Mouse (Mus musculus): ENCODE data around the gene Arfgap1. TPM values are rescaled to one million over a fixed set of nuclear protein-coding genes. Genes with fewer than 3 reads are reported as not detected.

Arfgap1 gene
- polyA plus RNA-seq, 1 experiment from 2014 or later: 33.4 TPM

GRCm38 (mm10) chr2:180987001-180987400 lies 20.0 kb downstream of the Arfgap1 start:
- H3K4me1 ChIP-seq (replicated peaks): peaks cover 3% of the 10 kb centered on the region; the same call in 1 of the 2 replicates
- H3K9me3 ChIP-seq (replicated peaks): no peaks in the 10 kb centered on the region
- H3K4me2 ChIP-seq: no peak overlapping the region
- 63% methylated on average over 1 of the region's 1 CpGs for WGBS (ENCODE audit: insufficient replicate concordance)
- H3K9ac ChIP-seq: no peak overlapping the region
- no peak overlapping the region for H3K4me3 ChIP-seq (replicated peaks)
- no peak for DNase-seq
- H3K27me3 ChIP-seq: no peaks in the 10 kb centered on the region
- no peak overlapping the region for H3K27ac ChIP-seq
- peaks cover 12% of the 10 kb centered on the region for H3K36me3 ChIP-seq
- ATAC-seq (ENCODE audit: low read depth): no peak

GRCm38 (mm10) chr2:180987432-180988030 lies 20.5 kb downstream of the Arfgap1 start:
- no peaks in the 10 kb centered on the region for H3K9me3 ChIP-seq (replicated peaks)
- H3K4me3 ChIP-seq (replicated peaks): no peak overlapping the region
- H3K27me3 ChIP-seq: no peaks in the 10 kb centered on the region
- DNase-seq (no peak), ATAC-seq (ENCODE audit: low read depth) (no peak)
- peaks cover 7% of the 10 kb centered on the region; the same call in 1 of the 2 replicates for H3K36me3 ChIP-seq
- H3K4me1 ChIP-seq (replicated peaks): peaks cover 3% of the 10 kb centered on the region; the same call in 1 of the 2 replicates
- no peak overlapping the region for H3K9ac ChIP-seq
- H3K27ac ChIP-seq: no peak overlapping the region
- H3K4me2 ChIP-seq: no peak overlapping the region
- WGBS (ENCODE audit: insufficient replicate concordance): 76% methylated on average over 5 of the region's 5 CpGs

- Histone ChIP-seq H3K4me2 (no peak overlapping the region), H3K4me1 (replicated peaks) (peaks cover 2% of the 10 kb centered on the region; the same call in 1 of the 2 replicates), H3K27me3 (no peaks in the 10 kb centered on the region), H3K9ac (no peak overlapping the region), H3K9me3 (replicated peaks) (no peaks in the 10 kb centered on the region), H3K27ac (no peak overlapping the region), H3K36me3 (0 out of 2 replicates have a peak, but pooled peaks cover 2% of the 10 kb centered on the region), H3K4me3 (replicated peaks) (no peak overlapping the region)
- ATAC-seq (ENCODE audit: low read depth) (no peak), DNase-seq (no peak)
- WGBS (ENCODE audit: insufficient replicate concordance): 72% methylated on average over 3 of the region's 3 CpGs
Measured at GRCm38 (mm10) chr2:180988347-180988913, 21.4 kb downstream of the Arfgap1 start.

- WGBS (ENCODE audit: insufficient replicate concordance): 44% methylated on average over 1 of the region's 1 CpGs
- ATAC-seq (ENCODE audit: low read depth): no peak
Measured at GRCm38 (mm10) chr2:180988948-180989347, 21.9 kb downstream of the Arfgap1 start.

GRCm38 (mm10) chr2:180990347-180990746 lies 23.3 kb downstream of the Arfgap1 start:
- no peak for DNase-seq
- no peak overlapping the region for H3K27ac ChIP-seq
- no peak overlapping the region for H3K4me2 ChIP-seq
- no peaks in the 10 kb centered on the region for H3K4me1 ChIP-seq (replicated peaks)
- WGBS (ENCODE audit: insufficient replicate concordance): 57% methylated on average over 4 of the region's 4 CpGs
- H3K36me3 ChIP-seq: no peaks in the 10 kb centered on the region
- ATAC-seq (ENCODE audit: low read depth): no peak
- no peaks in the 10 kb centered on the region for H3K27me3 ChIP-seq
- H3K9ac ChIP-seq: no peak overlapping the region
- H3K4me3 ChIP-seq (replicated peaks): no peak overlapping the region
- no peaks in the 10 kb centered on the region for H3K9me3 ChIP-seq (replicated peaks)

More at GRCm38 (mm10) chr2:180988948-180989347, 21.9 kb downstream of the Arfgap1 start:
- Histone ChIP-seq H3K27ac (no peak overlapping the region), H3K9me3 (replicated peaks) (no peaks in the 10 kb centered on the region), H3K4me2 (no peak overlapping the region), H3K4me3 (replicated peaks) (no peak overlapping the region), H3K9ac (no peak overlapping the region), H3K4me1 (replicated peaks) (no peaks in the 10 kb centered on the region; the same call in 1 of the 2 replicates), H3K27me3 (no peaks in the 10 kb centered on the region), H3K36me3 (no peaks in the 10 kb centered on the region)
- no peak for DNase-seq

GRCm38 (mm10) chr2:180994360-180994759 lies 27.3 kb downstream of the Arfgap1 start:
- Histone ChIP-seq H3K9me3 (replicated peaks) (no peaks in the 10 kb centered on the region), H3K27ac (no peak overlapping the region), H3K9ac (no peak overlapping the region), H3K4me2 (no peak overlapping the region), H3K27me3 (no peaks in the 10 kb centered on the region), H3K4me1 (replicated peaks) (no peaks in the 10 kb centered on the region), H3K4me3 (replicated peaks) (no peak overlapping the region), H3K36me3 (no peaks in the 10 kb centered on the region)
- DNase-seq: no peak
- WGBS (ENCODE audit: insufficient replicate concordance): 49% methylated on average over 2 of the region's 2 CpGs
- no peak for ATAC-seq (ENCODE audit: low read depth)

- H3K4me3 ChIP-seq (replicated peaks): no peak overlapping the region
- 60% methylated on average over 4 of the region's 4 CpGs for WGBS (ENCODE audit: insufficient replicate concordance)
- DNase-seq (no peak), ATAC-seq (ENCODE audit: low read depth) (no peak)
- H3K27me3 ChIP-seq: no peaks in the 10 kb centered on the region
- no peak overlapping the region for H3K27ac ChIP-seq
- H3K4me1 ChIP-seq (replicated peaks): no peaks in the 10 kb centered on the region
- no peaks in the 10 kb centered on the region for H3K36me3 ChIP-seq
- H3K9me3 ChIP-seq (replicated peaks): no peaks in the 10 kb centered on the region
- no peak overlapping the region for H3K4me2 ChIP-seq
- no peak overlapping the region for H3K9ac ChIP-seq
Measured at GRCm38 (mm10) chr2:180995457-180995856, 28.4 kb downstream of the Arfgap1 start.

GRCm38 (mm10) chr2:180996436-180996835 lies 29.4 kb downstream of the Arfgap1 start:
- no peaks in the 10 kb centered on the region for H3K27me3 ChIP-seq
- no peak for ATAC-seq (ENCODE audit: low read depth)
- DNase-seq: no peak

GRCm38 (mm10) chr2:180996905-180997304 lies 29.9 kb downstream of the Arfgap1 start:
- H3K9ac ChIP-seq: no peak overlapping the region
- no peak overlapping the region for H3K4me2 ChIP-seq
- H3K4me1 ChIP-seq (replicated peaks): no peaks in the 10 kb centered on the region
- no peak overlapping the region for H3K27ac ChIP-seq
- ATAC-seq (ENCODE audit: low read depth) (no peak), DNase-seq (no peak)
- H3K36me3 ChIP-seq: no peaks in the 10 kb centered on the region
- 44% methylated on average over 3 of the region's 3 CpGs for WGBS (ENCODE audit: insufficient replicate concordance)
- no peak overlapping the region for H3K4me3 ChIP-seq (replicated peaks)
- H3K27me3 ChIP-seq: no peaks in the 10 kb centered on the region
- no peaks in the 10 kb centered on the region for H3K9me3 ChIP-seq (replicated peaks)

More at GRCm38 (mm10) chr2:180996436-180996835, 29.4 kb downstream of the Arfgap1 start:
- Histone ChIP-seq H3K4me2 (no peak overlapping the region), H3K4me3 (replicated peaks) (no peak overlapping the region), H3K9me3 (replicated peaks) (no peaks in the 10 kb centered on the region), H3K4me1 (replicated peaks) (no peaks in the 10 kb centered on the region), H3K9ac (no peak overlapping the region), H3K27ac (no peak overlapping the region), H3K36me3 (no peaks in the 10 kb centered on the region)
- WGBS (ENCODE audit: insufficient replicate concordance): 10% methylated on average over 5 of the region's 5 CpGs

GRCm38 (mm10) chr2:181007054-181007453 lies 40.0 kb downstream of the Arfgap1 start:
- no peak for ATAC-seq (ENCODE audit: low read depth)
- WGBS (ENCODE audit: insufficient replicate concordance): 71% methylated on average over 4 of the region's 4 CpGs

GRCm38 (mm10) chr2:181008339-181008738 lies 41.3 kb downstream of the Arfgap1 start:
- DNase-seq (no peak), ATAC-seq (ENCODE audit: low read depth) (no peak)
- WGBS (ENCODE audit: insufficient replicate concordance): 59% methylated on average over 5 of the region's 5 CpGs
- no peaks in the 10 kb centered on the region for H3K9me3 ChIP-seq (replicated peaks)
- no peak overlapping the region for H3K9ac ChIP-seq
- H3K27ac ChIP-seq: no peak overlapping the region
- no peak overlapping the region for H3K4me2 ChIP-seq
- H3K36me3 ChIP-seq: no peaks in the 10 kb centered on the region
- no peaks in the 10 kb centered on the region; the same call in 1 of the 2 replicates for H3K27me3 ChIP-seq
- no peaks in the 10 kb centered on the region for H3K4me1 ChIP-seq (replicated peaks)
- H3K4me3 ChIP-seq (replicated peaks): no peak overlapping the region

More at GRCm38 (mm10) chr2:181007054-181007453, 40.0 kb downstream of the Arfgap1 start:
- Histone ChIP-seq H3K4me2 (no peak overlapping the region), H3K9me3 (replicated peaks) (no peaks in the 10 kb centered on the region), H3K36me3 (no peaks in the 10 kb centered on the region), H3K4me3 (replicated peaks) (no peak overlapping the region), H3K4me1 (replicated peaks) (no peaks in the 10 kb centered on the region), H3K9ac (no peak overlapping the region), H3K27me3 (no peaks in the 10 kb centered on the region), H3K27ac (no peak overlapping the region)
- no peak for DNase-seq

All from liver, embryonic 13.5 days (tissue).